Mouse (Mus musculus) cortical plate, adult 2 months (tissue): ENCODE results near the gene Serpinb11.

Experiments
- CTCF ChIP-seq: fragments of 200-500 bp; IDR thresholded peaks from 2 replicates; pipeline ENCODE4 v1.5.1; 2011; ENCODE audit warnings: mild to moderate bottlenecking, control low read depth, low read length; ENCODE audit not compliant: insufficient read depth; ENCODE audit errors: extremely low read depth
- POLR2A ChIP-seq: fragments of 200-500 bp; IDR thresholded peaks from 2 replicates; pipeline ENCODE4 v1.6.1; 2011; ENCODE audit warnings: mild to moderate bottlenecking, low read length, control low read depth; ENCODE audit not compliant: insufficient read depth; ENCODE audit errors: extremely low read depth

- TF ChIP-seq POLR2A (no peak), CTCF (no peak)
Measured at GRCm38 (mm10) chr1:107414650-107415049, 53.7 kb downstream of the Serpinb11 start.
